Mouse (Mus musculus) adrenal gland, postnatal 14 days (tissue): Measurements from ENCODE around the gene Carf. TPM values are rescaled to one million over a fixed set of nuclear protein-coding genes. Genes with fewer than 3 reads are reported as not detected.
"Not testable (repeated sequence)": the region's sequence is repeated elsewhere in the genome, so short reads cannot be mapped to it uniquely, and the experiment has no call there.

ENCODE experiments used
- DNase-seq: peaks from one replicate; pipeline ENCODE4 v3.0.0; 2021; ENCODE audit warnings: mixed read lengths
- long read RNA-seq, 2 experiments: library from polyadenylated mRNA; stranded (forward); transcript quantifications; one replicate each; pipeline ENCODE4 v2.0.0; 2021
- total RNA-seq: library from RNA; stranded (reverse); gene quantifications from 2 replicates; pipeline ENCODE4 v1.2.3, GENCODE M21; 2021

The Carf gene
- total RNA-seq = 12.0 and 16.0 TPM in 2 replicates
- long read RNA-seq, experiment 1, partial matches to known transcripts = 0 of 1 reads
- long read RNA-seq, experiment 1, other reads (novel, unspliced or antisense) = 1 of 1 reads
- long read RNA-seq, experiment 2, partial matches to known transcripts = 2 of 6 reads
- long read RNA-seq, experiment 2, other reads (novel, unspliced or antisense) = 3 of 6 reads

DNA sequence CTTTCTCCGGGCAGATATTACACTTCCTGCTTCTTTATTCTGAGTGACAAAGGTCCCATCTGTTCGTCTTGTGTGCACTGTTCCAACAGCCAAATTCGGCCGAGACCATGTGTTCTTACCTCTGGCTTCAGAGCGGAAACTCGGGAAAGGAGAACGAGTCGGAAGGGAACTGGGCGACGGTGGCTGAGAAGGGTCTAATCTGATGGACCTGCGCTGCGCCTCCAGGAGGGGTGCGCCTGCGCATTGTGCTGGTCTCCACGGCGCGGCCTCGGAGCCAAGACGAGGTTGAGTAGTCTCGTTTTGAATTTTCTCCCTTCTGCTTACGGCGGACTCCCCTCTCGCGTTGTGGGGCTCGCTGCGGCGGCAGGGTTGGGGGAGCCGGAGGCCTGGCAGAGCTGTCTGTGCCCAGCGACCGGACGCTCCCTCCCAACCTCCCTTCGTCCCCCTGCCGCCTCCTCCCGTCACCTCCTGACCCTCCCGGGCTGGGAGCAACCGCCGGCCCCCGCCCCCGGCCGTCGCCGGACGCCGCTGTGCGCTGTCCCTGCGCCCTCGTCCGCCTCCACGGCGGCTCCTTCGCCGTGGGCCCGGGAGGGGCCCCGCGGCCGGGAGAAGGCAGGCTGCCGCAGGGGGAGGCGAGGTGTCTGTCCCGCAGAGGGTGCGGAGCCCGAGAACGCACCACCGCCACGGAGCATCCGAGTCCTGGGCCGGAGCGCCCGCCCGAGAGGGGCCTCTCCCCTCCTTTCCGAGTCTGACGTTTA, at the start of gene Carf, which contains the start of gene Wdr12:
Carf (plus strand) TSS at position 224 of the 758 bp plus-strand sequence.
Wdr12 (minus strand) TSS at position 622 of the 758 bp plus-strand sequence.
- DNase-seq = peak; percentile 98

DNA sequence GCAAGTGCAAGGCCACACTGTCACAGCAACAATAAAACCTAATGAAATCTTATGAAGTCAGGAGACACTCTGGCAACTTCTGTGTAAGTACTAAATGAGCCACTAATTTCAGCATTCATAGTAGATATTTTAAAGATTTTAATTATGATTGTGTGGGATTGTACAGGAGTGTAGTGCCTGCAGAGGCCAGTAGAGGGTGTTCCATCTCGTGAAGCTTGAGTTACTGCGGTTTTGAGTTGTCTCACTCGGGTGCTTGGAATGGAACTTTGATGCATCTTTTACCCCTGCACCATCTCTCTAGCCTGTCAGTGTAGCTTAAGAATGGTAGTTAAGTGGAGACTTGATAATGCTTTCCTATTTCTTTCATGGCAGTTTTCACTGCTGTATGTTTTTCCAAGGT, 43.4 kb upstream of the Carf start:
- no peak for DNase-seq

DNA sequence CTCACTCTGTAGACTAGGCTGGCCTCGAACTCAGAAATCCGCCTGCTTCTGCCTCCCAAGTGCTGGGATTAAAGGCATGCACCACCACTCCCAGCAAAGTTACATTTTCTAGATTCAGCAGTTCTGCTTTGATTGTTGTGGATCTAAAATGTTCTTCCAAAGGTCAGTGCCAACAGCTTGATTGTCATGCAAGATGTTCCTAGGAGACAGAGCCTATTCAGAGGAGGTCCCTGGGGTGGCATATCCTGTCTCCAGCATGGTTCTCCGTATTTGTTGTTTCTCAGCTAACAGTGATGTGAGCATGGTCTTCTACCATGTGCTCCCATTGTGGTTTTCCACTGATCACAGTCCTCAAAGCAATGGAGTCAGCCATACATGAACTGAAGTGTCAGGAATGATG, 41.7 kb upstream of the Carf start:
- DNase-seq = no peak

DNA sequence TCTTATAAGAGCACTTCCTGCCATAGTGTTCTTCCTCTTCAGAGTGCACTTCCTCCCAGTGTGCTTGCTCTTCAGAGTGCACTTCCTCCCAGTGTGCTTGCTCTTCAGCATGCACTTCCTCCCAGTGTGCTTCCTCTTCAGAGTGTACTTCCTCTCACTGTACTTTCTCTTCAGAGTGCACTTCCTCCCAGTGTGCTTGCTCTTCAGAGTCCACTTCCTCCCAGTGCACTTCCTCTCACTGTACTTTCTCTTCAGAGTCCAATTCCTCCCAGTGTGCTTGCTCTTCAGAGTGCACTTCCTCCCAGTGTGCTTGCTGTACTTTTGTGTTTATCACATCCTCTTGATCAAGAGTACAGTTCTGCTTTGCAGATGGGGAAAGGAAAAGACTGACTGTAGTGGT, 27.3 kb upstream of the Carf start:
- DNase-seq = not testable (repeated sequence)

GRCm38 (mm10) chr1:60074935-60075334, 23.1 kb upstream of the Carf start:
- no peak for DNase-seq

GRCm38 (mm10) chr1:60075590-60075989, 22.5 kb upstream of the Carf start:
- no peak for DNase-seq

- DNase-seq = no peak
These were observed 21.6 kb upstream of the Carf start for GRCm38 (mm10) chr1:60076411-60076810.

- no peak for DNase-seq
These were observed 1.3 kb upstream of the Carf start for GRCm38 (mm10) chr1:60096572-60097276.

DNA sequence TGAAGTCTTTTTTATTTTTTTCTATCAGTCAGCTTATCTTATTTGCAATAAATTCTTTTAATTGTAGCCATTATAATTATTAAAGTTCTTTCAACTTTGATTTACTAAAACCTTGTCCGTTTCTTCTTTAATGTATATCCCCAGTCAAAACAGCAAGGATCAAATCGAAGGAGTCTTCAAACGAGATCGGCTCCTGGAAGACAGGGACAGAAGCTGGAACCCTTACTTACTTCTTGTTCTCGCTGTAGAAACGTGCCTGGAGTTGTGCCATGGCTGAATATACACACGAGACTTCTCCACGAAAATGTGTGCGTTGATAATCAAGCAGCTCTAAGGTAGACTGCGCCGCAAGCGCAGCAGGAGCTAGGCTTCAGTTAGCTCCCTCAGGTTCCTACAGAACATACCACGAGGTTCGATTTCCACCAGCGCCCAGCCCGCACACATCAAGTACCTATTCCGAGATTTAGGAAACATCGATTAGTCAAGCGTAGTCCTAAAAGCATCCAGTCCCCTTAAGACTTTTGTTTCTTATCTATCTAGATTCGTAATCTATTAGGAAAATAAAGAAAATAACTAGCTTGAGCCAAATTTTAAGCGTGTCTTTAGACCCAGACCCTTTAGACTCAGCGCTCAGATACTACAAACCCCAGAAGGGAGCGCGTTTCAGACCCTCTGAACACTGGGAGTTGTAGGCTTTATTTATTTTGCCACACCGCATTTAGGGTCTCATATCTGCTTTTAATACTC, 597 bp upstream of the Carf start:
- DNase-seq = peak; percentile 78

DNA sequence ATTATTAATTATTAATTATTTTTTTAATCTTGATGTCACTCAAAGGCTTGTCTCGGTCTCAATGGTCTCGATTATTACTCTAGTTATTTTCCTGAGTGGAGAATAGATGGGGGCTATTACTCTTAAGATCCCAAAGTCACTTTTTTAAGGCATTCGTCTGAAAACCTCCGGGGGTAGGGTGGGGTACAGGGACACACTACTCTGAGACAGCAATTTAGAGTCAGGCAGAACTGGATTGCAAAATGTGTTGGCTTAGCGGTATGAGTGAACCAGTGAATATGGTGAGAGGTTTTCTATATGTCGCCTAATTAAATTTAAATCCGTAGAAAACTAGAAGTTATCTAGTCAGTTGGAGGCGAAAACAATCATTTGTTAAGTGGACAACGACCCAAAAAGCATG, 792 bp downstream of the Carf start:
- DNase-seq = peak; percentile 11

GRCm38 (mm10) chr1:60104582-60104981, 6.5 kb downstream of the Carf start:
- no peak for DNase-seq

- peak; percentile 62 for DNase-seq
These were observed 19.8 kb downstream of the Carf start for GRCm38 (mm10) chr1:60117721-60118455.

DNA sequence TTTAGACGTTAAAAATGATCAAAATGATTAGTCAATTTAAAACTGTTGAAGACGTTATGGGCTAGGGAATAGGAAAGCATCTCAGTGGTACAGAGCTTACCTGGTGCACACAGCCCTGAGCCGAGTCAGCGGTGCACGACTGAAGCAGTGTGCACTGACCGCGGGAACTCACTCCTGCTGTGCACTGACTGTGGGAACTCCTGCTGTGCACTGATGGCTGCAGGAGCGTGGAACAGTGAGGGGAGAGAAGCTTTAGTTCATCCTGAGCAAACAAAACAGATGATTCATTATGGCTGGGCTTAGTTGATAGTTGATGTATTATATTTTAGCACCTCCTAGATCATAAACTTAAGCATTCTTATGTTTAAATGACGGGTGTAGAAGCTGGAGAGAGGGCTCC, 39.3 kb downstream of the Carf start:
- DNase-seq = no peak

DNA sequence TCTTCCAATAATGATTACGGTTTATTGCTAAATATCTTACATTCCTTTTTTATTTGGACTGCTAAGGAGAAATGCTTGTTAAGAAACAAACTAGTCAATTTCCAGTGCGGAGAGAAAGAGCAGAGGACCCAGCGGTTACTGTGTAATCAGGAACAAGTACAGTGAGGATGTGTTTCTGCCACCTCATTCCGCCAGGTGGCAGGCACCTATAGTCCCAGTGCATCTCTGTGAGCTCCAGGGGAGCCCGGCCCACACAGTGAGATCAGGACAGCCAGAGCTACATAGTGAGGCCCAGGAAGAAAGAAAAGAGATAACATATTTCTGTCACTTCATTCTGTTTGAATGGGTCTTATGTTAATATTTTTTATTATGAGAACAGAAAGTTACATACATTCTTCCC, 54.7 kb downstream of the Carf start:
- no peak for DNase-seq

- DNase-seq = no peak
These were observed 58.6 kb downstream of the Carf start for GRCm38 (mm10) chr1:60156651-60157050.

GRCm38 (mm10) chr1:60158411-60158810, 60.4 kb downstream of the Carf start:
- DNase-seq = peak; percentile 79

- DNase-seq = no peak
These were observed 65.6 kb downstream of the Carf start for GRCm38 (mm10) chr1:60163676-60164075.

DNA sequence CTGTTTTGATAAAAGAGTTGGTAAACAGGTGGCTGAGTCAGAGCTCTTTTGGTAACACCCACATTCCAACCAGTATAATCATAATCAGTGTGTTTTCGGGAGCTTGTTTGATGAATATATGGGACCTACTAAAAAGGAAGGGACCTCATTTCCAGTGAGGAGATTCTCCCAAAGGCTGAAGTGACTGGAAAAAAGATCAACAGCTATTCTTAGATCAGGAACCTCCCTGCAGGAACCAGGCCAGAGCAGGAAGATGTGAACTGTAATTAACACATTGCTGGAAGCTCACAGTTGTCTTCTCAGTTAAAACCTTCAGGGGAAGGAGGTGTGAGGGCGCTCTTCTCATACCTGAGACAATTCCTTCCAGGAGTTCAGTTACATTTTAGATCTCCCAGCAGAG, 71.6 kb downstream of the Carf start:
- no peak for DNase-seq

- DNase-seq = no peak
These were observed 72.2 kb downstream of the Carf start for GRCm38 (mm10) chr1:60170251-60170650.

GRCm38 (mm10) chr1:60173119-60173518, 75.1 kb downstream of the Carf start:
- DNase-seq = no peak

- not testable (repeated sequence) for DNase-seq
These were observed 79.8 kb downstream of the Carf start for GRCm38 (mm10) chr1:60177814-60178213.

- no peak for DNase-seq
These were observed 81.3 kb downstream of the Carf start for GRCm38 (mm10) chr1:60179376-60179775.
